Mouse (Mus musculus): ENCODE data around the gene Lrba. TPM values are rescaled to one million over a fixed set of nuclear protein-coding genes. Genes with fewer than 3 reads are reported as not detected.

The Lrba gene
- polyA plus RNA-seq, 1 experiment from 2014 or later, result 2.5 TPM

DNA sequence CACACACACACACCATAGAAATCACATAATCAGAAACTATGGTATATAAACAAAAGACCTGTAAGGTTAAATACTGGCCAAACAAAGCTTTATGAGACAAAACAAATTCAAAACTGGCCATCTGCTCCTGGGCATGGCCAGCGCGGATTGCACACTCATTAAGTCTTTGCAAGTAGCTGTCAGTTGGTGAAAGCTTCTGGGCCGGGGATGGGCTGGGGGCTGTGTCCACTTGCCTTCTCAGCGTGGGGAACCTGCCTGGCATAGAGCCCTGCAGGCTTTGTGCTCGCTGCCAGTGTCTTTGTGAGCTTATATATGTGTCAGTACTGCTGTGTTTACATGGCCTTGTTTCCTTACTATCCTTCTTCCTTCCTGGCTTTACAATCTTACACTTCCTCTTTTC, 118.8 kb downstream of the Lrba start:
- 50% methylated on average over 5 of the region's 5 CpGs for WGBS

DNA sequence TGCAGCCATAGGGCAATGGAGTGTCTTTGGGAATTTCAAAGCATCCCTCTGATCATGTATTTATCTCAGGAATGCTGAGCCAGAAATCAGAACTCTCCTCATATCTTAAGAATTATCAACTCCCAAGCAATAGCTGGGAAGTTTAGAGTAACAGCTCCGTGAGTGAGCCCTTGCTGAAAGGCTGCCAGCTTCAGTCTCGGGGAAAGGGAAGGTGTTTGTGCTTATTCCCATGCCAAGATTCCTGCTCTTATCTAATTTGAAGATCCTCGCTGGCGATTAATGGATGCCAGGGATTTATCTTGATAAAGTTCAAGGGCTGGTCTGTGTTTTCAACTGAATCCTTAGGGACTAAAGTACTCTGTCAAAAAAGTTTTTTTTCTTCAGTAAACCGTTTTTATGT, 138.0 kb downstream of the Lrba start:
- H3K27ac ChIP-seq (ENCODE audit: low read length), result no peak overlapping the region
- H3K9me3 ChIP-seq (ENCODE audit: low read length), result no peaks in the 10 kb centered on the region
- 14% methylated on average over 5 of the region's 5 CpGs for WGBS
- no peak for TF ChIP-seq CTCF (IDR thresholded peaks at IDR 0.05)
- TF ChIP-seq EP300 (IDR thresholded peaks at IDR 0.05), result no peak
- H3K4me2 ChIP-seq (replicated peaks; ENCODE audit: low read depth, low read length), result no peak overlapping the region
- DNase-seq (ENCODE audit: low spot score) (peak; percentile 11), ATAC-seq (no peak)
- H3K9ac ChIP-seq (replicated peaks; ENCODE audit: low read depth), result no peak overlapping the region
- H3K4me1 ChIP-seq (ENCODE audit: insufficient read depth, low read depth, low read length), result no peaks in the 10 kb centered on the region
- H3K4me3 ChIP-seq (ENCODE audit: low read depth, low read length), result no peak overlapping the region
- H3K36me3 ChIP-seq (ENCODE audit: insufficient read depth, low read length), result no peaks in the 10 kb centered on the region
- H3K27me3 ChIP-seq (replicated peaks; ENCODE audit: insufficient read depth, low read length), result no peaks in the 10 kb centered on the region

More for the DNA sequence above, 118.8 kb downstream of the Lrba start:
- H3K9ac ChIP-seq (replicated peaks; ENCODE audit: low read depth), result no peak overlapping the region
- H3K4me1 ChIP-seq (ENCODE audit: insufficient read depth, low read depth, low read length), result no peaks in the 10 kb centered on the region
- H3K27me3 ChIP-seq (replicated peaks; ENCODE audit: insufficient read depth, low read length), result no peaks in the 10 kb centered on the region
- DNase-seq (ENCODE audit: low spot score), result no peak
- no peaks in the 10 kb centered on the region for H3K36me3 ChIP-seq (ENCODE audit: insufficient read depth, low read length)
- no peak overlapping the region for H3K4me3 ChIP-seq (ENCODE audit: low read depth, low read length)
- H3K9me3 ChIP-seq (ENCODE audit: low read length), result no peaks in the 10 kb centered on the region
- ATAC-seq, result no peak
- no peak overlapping the region for H3K27ac ChIP-seq (ENCODE audit: low read length)
- no peak overlapping the region for H3K4me2 ChIP-seq (replicated peaks; ENCODE audit: low read depth, low read length)
- TF ChIP-seq EP300 (IDR thresholded peaks at IDR 0.05), result no peak
- TF ChIP-seq CTCF (IDR thresholded peaks at IDR 0.05), result no peak

DNA sequence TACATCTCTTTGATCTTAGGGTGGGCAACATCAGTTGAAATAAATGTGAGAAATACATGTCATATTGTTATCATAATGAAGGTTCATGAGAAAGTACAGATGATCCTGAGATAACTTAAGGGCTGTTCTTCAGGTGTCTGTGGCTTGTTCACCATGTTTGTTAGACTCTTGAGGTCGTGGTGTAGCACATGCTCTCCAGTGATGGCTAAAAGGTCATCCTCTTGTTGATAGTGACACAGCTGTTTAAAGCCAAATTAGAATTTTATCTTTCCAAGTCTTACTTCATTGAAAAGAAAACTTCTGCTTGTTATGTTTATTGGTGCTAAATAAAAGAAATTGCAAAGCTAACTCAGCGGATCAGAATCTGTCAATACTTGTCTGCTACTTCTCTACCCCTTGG, 147.0 kb downstream of the Lrba start:
- Histone ChIP-seq H3K27ac (ENCODE audit: low read length) (no peak overlapping the region), H3K36me3 (ENCODE audit: insufficient read depth, low read length) (no peaks in the 10 kb centered on the region), H3K4me1 (ENCODE audit: insufficient read depth, low read depth, low read length) (no peaks in the 10 kb centered on the region), H3K9me3 (ENCODE audit: low read length) (no peaks in the 10 kb centered on the region), H3K4me2 (replicated peaks; ENCODE audit: low read depth, low read length) (no peak overlapping the region), H3K27me3 (replicated peaks; ENCODE audit: insufficient read depth, low read length) (no peaks in the 10 kb centered on the region), H3K9ac (replicated peaks; ENCODE audit: low read depth) (no peak overlapping the region), H3K4me3 (ENCODE audit: low read depth, low read length) (no peak overlapping the region)
- ATAC-seq, result no peak
- WGBS, result 53% methylated on average over 2 of the region's 2 CpGs
- DNase-seq (ENCODE audit: low spot score), result no peak
- TF ChIP-seq CTCF (IDR thresholded peaks at IDR 0.05) (no peak), EP300 (IDR thresholded peaks at IDR 0.05) (no peak)

DNA sequence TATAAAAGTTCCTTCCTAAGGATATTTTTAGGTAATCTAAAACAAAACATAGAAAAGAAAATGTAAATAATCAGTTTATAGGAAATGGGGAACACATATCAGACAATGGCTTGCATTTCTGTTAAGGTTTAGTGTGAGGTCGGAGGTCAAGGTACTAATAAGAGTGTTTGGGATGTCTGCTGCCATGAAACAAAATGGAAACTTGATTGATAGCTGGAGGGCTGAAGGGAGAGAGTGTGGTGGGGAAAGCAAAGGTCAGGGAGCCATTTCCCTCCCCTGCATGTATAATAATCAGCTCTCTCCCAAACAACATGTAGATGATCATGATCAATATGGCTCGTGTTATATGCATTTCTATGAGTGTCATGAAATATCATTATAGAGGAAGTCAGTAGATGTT, 150.8 kb downstream of the Lrba start:
- 76% methylated on average over 2 of the region's 2 CpGs for WGBS

DNA sequence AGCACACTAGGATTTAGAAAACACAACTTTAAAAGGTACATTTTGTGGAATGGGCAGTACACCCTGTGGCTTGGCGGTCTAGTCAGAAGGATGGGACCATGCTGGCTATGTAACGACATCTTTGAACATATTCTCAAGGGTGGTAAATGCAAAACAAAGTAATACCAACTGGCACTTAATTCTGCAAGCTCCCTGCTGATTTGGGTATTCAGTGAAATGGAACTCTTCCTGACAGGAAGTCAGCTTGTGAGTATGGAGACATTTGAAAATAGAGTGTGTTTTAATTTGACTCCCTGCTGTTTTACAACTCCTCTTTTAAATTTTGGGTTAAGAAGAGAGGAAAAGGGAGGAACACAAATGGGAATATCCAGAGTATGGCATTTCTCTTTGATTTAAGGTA, 158.1 kb downstream of the Lrba start:
- H3K27me3 ChIP-seq (replicated peaks; ENCODE audit: insufficient read depth, low read length), result no peaks in the 10 kb centered on the region
- H3K4me2 ChIP-seq (replicated peaks; ENCODE audit: low read depth, low read length), result no peak overlapping the region
- no peak overlapping the region for H3K27ac ChIP-seq (ENCODE audit: low read length)
- H3K4me3 ChIP-seq (ENCODE audit: low read depth, low read length), result no peak overlapping the region
- ATAC-seq (no peak), DNase-seq (ENCODE audit: low spot score) (no peak)
- no peaks in the 10 kb centered on the region for H3K9me3 ChIP-seq (ENCODE audit: low read length)
- no peak for TF ChIP-seq EP300 (IDR thresholded peaks at IDR 0.05)
- TF ChIP-seq CTCF (IDR thresholded peaks at IDR 0.05), result no peak
- H3K36me3 ChIP-seq (ENCODE audit: insufficient read depth, low read length), result no peaks in the 10 kb centered on the region
- no peak overlapping the region for H3K9ac ChIP-seq (replicated peaks; ENCODE audit: low read depth)
- WGBS, result 51% methylated on average over 2 of the region's 2 CpGs
- no peaks in the 10 kb centered on the region for H3K4me1 ChIP-seq (ENCODE audit: insufficient read depth, low read depth, low read length)

More for the DNA sequence above, 150.8 kb downstream of the Lrba start:
- H3K4me3 ChIP-seq (ENCODE audit: low read depth, low read length), result no peak overlapping the region
- H3K4me2 ChIP-seq (replicated peaks; ENCODE audit: low read depth, low read length), result no peak overlapping the region
- ATAC-seq (no peak), DNase-seq (ENCODE audit: low spot score) (no peak)
- no peaks in the 10 kb centered on the region for H3K36me3 ChIP-seq (ENCODE audit: insufficient read depth, low read length)
- no peak overlapping the region for H3K9ac ChIP-seq (replicated peaks; ENCODE audit: low read depth)
- no peaks in the 10 kb centered on the region for H3K4me1 ChIP-seq (ENCODE audit: insufficient read depth, low read depth, low read length)
- TF ChIP-seq EP300 (IDR thresholded peaks at IDR 0.05) (no peak), CTCF (IDR thresholded peaks at IDR 0.05) (no peak)
- no peaks in the 10 kb centered on the region for H3K27me3 ChIP-seq (replicated peaks; ENCODE audit: insufficient read depth, low read length)
- H3K27ac ChIP-seq (ENCODE audit: low read length), result no peak overlapping the region
- no peaks in the 10 kb centered on the region for H3K9me3 ChIP-seq (ENCODE audit: low read length)

DNA sequence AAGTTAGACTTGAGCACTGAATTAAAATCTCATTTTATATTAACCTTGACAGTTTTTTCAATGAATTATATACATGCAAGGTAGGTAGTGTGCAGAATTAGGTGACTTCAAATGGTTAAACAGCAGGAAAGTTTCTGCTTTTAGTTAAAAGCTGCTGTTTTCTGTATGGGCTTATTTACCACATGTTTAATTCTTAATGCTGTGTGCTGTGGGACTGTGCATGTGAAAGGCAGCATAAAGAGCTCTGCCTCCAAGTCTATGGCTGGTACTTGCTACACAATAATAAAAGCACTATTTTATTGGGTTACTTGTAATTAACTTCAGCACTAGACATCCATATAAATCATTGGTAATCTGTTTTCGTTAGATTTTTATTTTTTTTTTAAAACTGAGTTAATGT, 160.6 kb downstream of the Lrba start:
- Histone ChIP-seq H3K9me3 (ENCODE audit: low read length) (no peaks in the 10 kb centered on the region), H3K4me2 (replicated peaks; ENCODE audit: low read depth, low read length) (no peak overlapping the region), H3K36me3 (ENCODE audit: insufficient read depth, low read length) (no peaks in the 10 kb centered on the region), H3K4me3 (ENCODE audit: low read depth, low read length) (no peak overlapping the region), H3K4me1 (ENCODE audit: insufficient read depth, low read depth, low read length) (no peaks in the 10 kb centered on the region), H3K9ac (replicated peaks; ENCODE audit: low read depth) (no peak overlapping the region), H3K27me3 (replicated peaks; ENCODE audit: insufficient read depth, low read length) (no peaks in the 10 kb centered on the region), H3K27ac (ENCODE audit: low read length) (no peak overlapping the region)
- TF ChIP-seq EP300 (IDR thresholded peaks at IDR 0.05) (no peak), CTCF (IDR thresholded peaks at IDR 0.05) (no peak)
- no peak for DNase-seq (ENCODE audit: low spot score)
- no peak for ATAC-seq
- 78% methylated on average over 1 of the region's 1 CpGs for WGBS

DNA sequence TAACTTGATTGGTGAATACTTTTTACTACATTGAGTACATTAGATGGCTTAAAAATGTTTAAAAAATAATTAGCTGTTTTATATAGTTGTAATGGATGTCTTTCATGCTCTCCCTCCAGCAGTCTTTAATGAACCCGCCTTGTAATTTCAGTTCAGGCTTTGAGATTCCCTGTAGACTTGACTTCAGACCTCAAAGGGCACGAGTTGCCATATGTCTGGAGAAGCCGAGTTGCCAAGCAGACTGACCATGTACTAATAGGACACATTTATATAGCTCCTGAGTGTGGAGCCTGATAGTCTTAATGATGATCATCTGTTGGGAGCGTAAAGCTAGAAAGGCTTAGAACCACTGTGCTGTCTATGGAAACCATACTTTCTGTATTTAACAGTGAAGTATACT, 161.8 kb downstream of the Lrba start:
- Histone ChIP-seq H3K27me3 (replicated peaks; ENCODE audit: insufficient read depth, low read length) (no peaks in the 10 kb centered on the region), H3K36me3 (ENCODE audit: insufficient read depth, low read length) (no peaks in the 10 kb centered on the region), H3K9me3 (ENCODE audit: low read length) (no peaks in the 10 kb centered on the region), H3K4me3 (ENCODE audit: low read depth, low read length) (no peak overlapping the region), H3K27ac (ENCODE audit: low read length) (no peak overlapping the region), H3K4me2 (replicated peaks; ENCODE audit: low read depth, low read length) (no peak overlapping the region), H3K9ac (replicated peaks; ENCODE audit: low read depth) (no peak overlapping the region), H3K4me1 (ENCODE audit: insufficient read depth, low read depth, low read length) (no peaks in the 10 kb centered on the region)
- ATAC-seq (no peak), DNase-seq (ENCODE audit: low spot score) (no peak)
- TF ChIP-seq EP300 (IDR thresholded peaks at IDR 0.05) (no peak), CTCF (IDR thresholded peaks at IDR 0.05) (no peak)
- WGBS, result 82% methylated on average over 4 of the region's 4 CpGs
